Mouse (Mus musculus): ENCODE data around the gene Olfr853.

Gene Olfr853

GRCm38 (mm10) chr9:19540976-19541375 lies at the start of gene Olfr853:
TSS of gene Olfr853 (minus strand) at chr9:19541076.
- DNase-seq (ENCODE audit: low spot score in 2 of 2) = no peak

GRCm38 (mm10) chr9:19582317-19582716 lies 41.4 kb upstream of the Olfr853 start, which contains the start of gene Olfr855:
TSS of gene Olfr855 (plus strand) at chr9:19582617.
- DNase-seq (ENCODE audit: low spot score in 2 of 2) = no peak

GRCm38 (mm10) chr9:19567282-19567681 lies 26.4 kb upstream of the Olfr853 start, which contains the start of gene Olfr854:
TSS of gene Olfr854 (minus strand) at chr9:19567382.
- no peak for DNase-seq (ENCODE audit: low spot score in 2 of 2)

GRCm38 (mm10) chr9:19492995-19493394 lies 47.9 kb downstream of the Olfr853 start, which contains the start of gene Olfr851:
TSS of gene Olfr851 (plus strand) at chr9:19493295.
- no peak for DNase-seq (ENCODE audit: low spot score in 2 of 2)
